Mouse (Mus musculus) liver, adult 2 months (tissue): ENCODE data around the gene 9130230L23Rik.

Source experiments
- CTCF ChIP-seq: fragments of 200-500 bp; IDR thresholded peaks from 2 replicates; pipeline ENCODE4 v1.5.1; 2011; ENCODE audit warnings: low read depth, low read length, control low read depth
- POLR2A ChIP-seq: fragments of 200-500 bp; IDR thresholded peaks from 2 replicates; pipeline ENCODE4 v1.6.1; 2011; ENCODE audit warnings: low read length, control low read depth; ENCODE audit not compliant: insufficient read depth; ENCODE audit errors: extremely low read depth

GRCm38 (mm10) chr5:65963291-65963690, 40.8 kb downstream of the 9130230L23Rik start:
- TF ChIP-seq CTCF (no peak), POLR2A (no peak)
